Mouse (Mus musculus): ENCODE measurements around the gene Txnip. TPM values are rescaled to one million over a fixed set of nuclear protein-coding genes. Genes with fewer than 3 reads are reported as not detected.
"Not testable (repeated sequence)": the region's sequence is repeated elsewhere in the genome, so short reads cannot be mapped to it uniquely, and the experiment has no call there.

Gene Txnip
- polyA plus RNA-seq, 1 experiment = 110 TPM

DNA sequence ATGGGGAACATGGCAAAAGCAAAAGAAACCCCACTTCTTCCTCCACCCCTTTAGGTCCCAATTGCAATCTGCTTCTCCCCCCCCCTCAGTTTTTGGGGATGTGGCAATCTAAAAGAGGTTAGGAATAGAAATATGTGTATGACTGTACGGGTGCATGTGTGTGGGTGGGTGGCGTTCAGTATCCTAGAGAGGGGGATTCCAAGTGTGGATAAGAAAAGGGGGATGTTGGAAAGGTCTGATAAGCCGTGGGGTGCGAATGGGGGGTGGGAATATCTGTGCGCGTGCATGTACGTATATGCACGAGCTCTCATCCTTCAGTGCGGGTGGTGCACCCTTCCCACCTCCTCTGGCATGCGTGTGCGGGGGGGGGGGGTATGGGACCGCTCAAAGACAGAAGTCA is 39.1 kb downstream of the Txnip start:
- DNase-seq (ENCODE audit: low read depth) = peak; percentile 60
- TF ChIP-seq POLR2A (IDR thresholded peaks at IDR 0.05; ENCODE audit: borderline replicate concordance, extremely low read depth, insufficient read depth, insufficient read length, poor library complexity, severe bottlenecking) (no peak), CTCF (IDR thresholded peaks at IDR 0.05; ENCODE audit: borderline replicate concordance, extremely low read depth, insufficient read depth, insufficient read length) (no peak)

DNA sequence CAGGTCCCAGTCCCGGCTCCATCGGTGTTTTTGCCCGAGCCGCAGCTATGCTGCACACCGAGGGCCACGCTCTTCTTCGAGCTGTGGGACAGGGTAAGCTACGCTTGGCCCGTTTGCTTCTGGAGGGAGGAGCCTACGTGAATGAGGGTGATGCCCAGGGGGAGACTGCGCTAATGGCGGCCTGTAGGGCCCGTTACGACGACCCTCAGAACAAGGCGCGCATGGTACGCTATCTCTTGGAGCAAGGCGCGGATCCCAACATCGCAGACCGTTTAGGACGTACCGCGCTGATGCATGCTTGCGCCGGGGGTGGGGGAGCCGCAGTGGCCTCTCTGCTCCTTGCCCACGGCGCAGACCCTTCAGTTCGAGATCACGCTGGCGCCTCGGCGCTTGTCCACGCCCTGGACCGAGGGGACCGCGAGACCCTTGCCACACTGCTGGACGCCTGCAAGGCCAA is 39.7 kb downstream of the Txnip start:
- peak; percentile 71 for DNase-seq (ENCODE audit: low read depth)
- TF ChIP-seq CTCF (IDR thresholded peaks at IDR 0.05; ENCODE audit: borderline replicate concordance, extremely low read depth, insufficient read depth, insufficient read length) (no peak), POLR2A (IDR thresholded peaks at IDR 0.05; ENCODE audit: borderline replicate concordance, extremely low read depth, insufficient read depth, insufficient read length, poor library complexity, severe bottlenecking) (no peak)

- peak; percentile 82 for DNase-seq (ENCODE audit: low read depth)
- TF ChIP-seq POLR2A (IDR thresholded peaks at IDR 0.05; ENCODE audit: borderline replicate concordance, extremely low read depth, insufficient read depth, insufficient read length, poor library complexity, severe bottlenecking) (peak; percentile 19; the same call in 1 of the 2 replicates), CTCF (IDR thresholded peaks at IDR 0.05; ENCODE audit: borderline replicate concordance, extremely low read depth, insufficient read depth, insufficient read length) (no peak)
Measured at GRCm38 (mm10) chr3:96598156-96599068, 40.7 kb downstream of the Txnip start.

DNA sequence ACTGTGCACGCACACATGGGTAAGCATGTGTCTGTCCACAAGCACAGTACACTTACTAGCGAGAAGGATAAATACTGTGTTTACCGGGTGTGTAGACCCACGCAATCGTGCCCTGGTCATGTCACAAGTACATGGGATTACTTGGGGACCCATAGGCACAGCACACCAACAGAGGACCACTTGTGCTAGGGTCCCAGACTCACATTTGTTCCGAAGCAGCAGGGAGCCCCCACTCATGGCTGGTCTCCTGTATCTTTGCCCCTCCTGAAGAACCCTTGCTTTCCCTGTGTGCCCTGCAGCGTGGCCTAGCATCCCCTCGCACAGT is 41.3 kb downstream of the Txnip start:
- DNase-seq (ENCODE audit: low read depth) = no peak
- no peak for TF ChIP-seq CTCF (IDR thresholded peaks at IDR 0.05; ENCODE audit: borderline replicate concordance, extremely low read depth, insufficient read depth, insufficient read length)

GRCm38 (mm10) chr3:96599411-96599810 is 41.7 kb downstream of the Txnip start:
- TF ChIP-seq POLR2A (IDR thresholded peaks at IDR 0.05; ENCODE audit: borderline replicate concordance, extremely low read depth, insufficient read depth, insufficient read length, poor library complexity, severe bottlenecking) = no peak
- no peak for TF ChIP-seq CTCF (IDR thresholded peaks at IDR 0.05; ENCODE audit: borderline replicate concordance, extremely low read depth, insufficient read depth, insufficient read length)
- DNase-seq (ENCODE audit: low read depth) = no peak

- TF ChIP-seq CTCF (IDR thresholded peaks at IDR 0.05; ENCODE audit: borderline replicate concordance, extremely low read depth, insufficient read depth, insufficient read length) (no peak), POLR2A (IDR thresholded peaks at IDR 0.05; ENCODE audit: borderline replicate concordance, extremely low read depth, insufficient read depth, insufficient read length, poor library complexity, severe bottlenecking) (peak; percentile 82)
- DNase-seq (ENCODE audit: low read depth) = peak; percentile 99
Measured at GRCm38 (mm10) chr3:96600639-96601250, 43.0 kb downstream of the Txnip start, which contains the start of gene Lix1l. TSS of gene Lix1l (plus strand) at chr3:96601149.

- TF ChIP-seq POLR2A (IDR thresholded peaks at IDR 0.05; ENCODE audit: borderline replicate concordance, extremely low read depth, insufficient read depth, insufficient read length, poor library complexity, severe bottlenecking) = peak; percentile 24; the same call in 1 of the 2 replicates
- TF ChIP-seq CTCF (IDR thresholded peaks at IDR 0.05; ENCODE audit: borderline replicate concordance, extremely low read depth, insufficient read depth, insufficient read length) = no peak
- DNase-seq (ENCODE audit: low read depth) = peak; percentile 88
Measured at GRCm38 (mm10) chr3:96601251-96601787, 43.6 kb downstream of the Txnip start.

DNA sequence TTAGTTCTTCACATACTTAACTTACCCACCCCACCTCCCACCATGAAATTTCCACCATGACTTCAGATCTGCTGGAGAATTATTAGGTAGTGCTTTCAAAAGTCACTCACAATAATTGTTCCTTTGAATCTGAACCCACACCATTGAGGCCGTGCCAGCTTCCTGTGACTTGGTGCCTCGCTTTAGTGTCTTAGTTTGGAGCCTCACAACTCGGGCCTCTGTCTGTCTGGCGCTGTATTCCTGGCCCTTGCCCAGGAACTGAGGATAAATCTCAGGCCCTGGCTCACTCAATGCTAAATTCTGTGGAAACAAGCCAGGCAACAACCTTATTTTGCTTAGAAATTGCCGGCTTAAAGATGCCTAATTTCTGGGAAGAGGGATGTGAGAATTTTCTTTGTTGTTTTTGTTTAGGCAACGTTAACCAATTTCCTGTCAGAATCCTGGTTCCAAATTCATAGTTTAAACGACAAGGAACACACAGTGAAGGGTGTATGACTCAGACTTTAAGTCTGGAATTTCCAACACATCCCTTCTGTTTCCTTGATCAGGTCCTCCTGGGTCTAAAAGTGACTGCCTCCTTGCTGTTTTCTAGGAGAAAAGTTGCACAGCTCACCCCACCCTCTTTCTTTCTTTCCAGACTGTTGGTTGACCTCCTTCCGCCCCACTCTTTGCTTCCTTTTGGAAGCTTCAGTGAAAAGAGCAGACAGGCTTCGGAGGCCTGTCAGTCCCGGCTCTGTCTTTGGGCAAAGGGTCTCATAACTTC is 44.4 kb downstream of the Txnip start:
- DNase-seq (ENCODE audit: low read depth) = peak; percentile 83
- TF ChIP-seq POLR2A (IDR thresholded peaks at IDR 0.05; ENCODE audit: borderline replicate concordance, extremely low read depth, insufficient read depth, insufficient read length, poor library complexity, severe bottlenecking) (no peak), CTCF (IDR thresholded peaks at IDR 0.05; ENCODE audit: borderline replicate concordance, extremely low read depth, insufficient read depth, insufficient read length) (no peak)

GRCm38 (mm10) chr3:96602704-96603084 is 44.9 kb downstream of the Txnip start:
- peak; percentile 44 for DNase-seq (ENCODE audit: low read depth)

GRCm38 (mm10) chr3:96603311-96603710 is 45.6 kb downstream of the Txnip start:
- DNase-seq (ENCODE audit: low read depth) = peak; percentile 80
- no peak for TF ChIP-seq CTCF (IDR thresholded peaks at IDR 0.05; ENCODE audit: borderline replicate concordance, extremely low read depth, insufficient read depth, insufficient read length)
- no peak for TF ChIP-seq POLR2A (IDR thresholded peaks at IDR 0.05; ENCODE audit: borderline replicate concordance, extremely low read depth, insufficient read depth, insufficient read length, poor library complexity, severe bottlenecking)

More at GRCm38 (mm10) chr3:96602704-96603084, 44.9 kb downstream of the Txnip start:
- no peak for TF ChIP-seq CTCF (IDR thresholded peaks at IDR 0.05; ENCODE audit: borderline replicate concordance, extremely low read depth, insufficient read depth, insufficient read length)
- no peak for TF ChIP-seq POLR2A (IDR thresholded peaks at IDR 0.05; ENCODE audit: borderline replicate concordance, extremely low read depth, insufficient read depth, insufficient read length, poor library complexity, severe bottlenecking)

DNA sequence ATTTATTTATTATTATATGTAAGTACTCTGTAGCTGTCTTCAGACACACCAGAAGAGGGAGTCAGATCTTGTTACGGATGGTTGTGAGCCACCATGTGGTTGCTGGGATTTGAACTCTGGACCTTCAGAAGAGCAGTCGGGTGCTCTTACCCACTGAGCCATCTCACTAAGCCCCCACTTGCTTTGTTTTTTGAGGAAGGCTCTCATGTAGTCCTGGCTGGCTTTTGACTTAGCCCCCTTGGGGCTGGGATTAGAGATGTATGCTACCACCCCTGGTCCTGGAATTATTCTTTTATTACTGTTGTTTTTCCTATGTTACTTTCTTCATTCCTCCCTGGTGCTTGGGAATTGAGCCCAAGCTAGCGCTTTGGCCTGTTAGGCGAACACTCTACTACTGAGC is 48.2 kb downstream of the Txnip start:
- DNase-seq (ENCODE audit: low read depth) = not testable (repeated sequence)
